Mouse (Mus musculus) c-Kit-positive CD71-positive TER-119-negative erythroid progenitor cells, embryonic 14.5 days (primary cell): Measurements from ENCODE around the gene Mtch1.

Experiments
- DNase-seq: peaks from one replicate; pipeline ENCODE4 v3.0.0-alpha.2; 2013; ENCODE audit warnings: low read depth

Mtch1 gene

GRCm38 (mm10) chr17:29305058-29305806 is 42.5 kb downstream of the Mtch1 start:
- DNase-seq: no peak

- DNase-seq: no peak
Measured at GRCm38 (mm10) chr17:29304376-29305057, 43.2 kb downstream of the Mtch1 start.

- no peak for DNase-seq
Measured at GRCm38 (mm10) chr17:29303856-29304255, 43.9 kb downstream of the Mtch1 start.

- DNase-seq: no peak
Measured at GRCm38 (mm10) chr17:29303087-29303486, 44.6 kb downstream of the Mtch1 start.

GRCm38 (mm10) chr17:29302149-29302548 is 45.6 kb downstream of the Mtch1 start:
- no peak for DNase-seq

GRCm38 (mm10) chr17:29301421-29301820 is 46.3 kb downstream of the Mtch1 start:
- DNase-seq: no peak

GRCm38 (mm10) chr17:29300926-29301325 is 46.8 kb downstream of the Mtch1 start:
- no peak for DNase-seq

GRCm38 (mm10) chr17:29299282-29299681 is 48.5 kb downstream of the Mtch1 start:
- DNase-seq: no peak

GRCm38 (mm10) chr17:29297813-29298212 is 49.9 kb downstream of the Mtch1 start:
- DNase-seq: no peak

GRCm38 (mm10) chr17:29297321-29297720 is 50.4 kb downstream of the Mtch1 start:
- DNase-seq: no peak

GRCm38 (mm10) chr17:29295835-29296234 is 51.9 kb downstream of the Mtch1 start:
- DNase-seq: no peak

GRCm38 (mm10) chr17:29293807-29294605 is 53.7 kb downstream of the Mtch1 start:
- DNase-seq: no peak

- DNase-seq: no peak
Measured at GRCm38 (mm10) chr17:29292996-29293395, 54.7 kb downstream of the Mtch1 start.

- no peak for DNase-seq
Measured at GRCm38 (mm10) chr17:29291793-29292192, 55.9 kb downstream of the Mtch1 start.

- DNase-seq: no peak
Measured at GRCm38 (mm10) chr17:29282216-29282952, 65.3 kb downstream of the Mtch1 start.
